Mouse (Mus musculus): ENCODE data around the gene Blm.

DNA sequence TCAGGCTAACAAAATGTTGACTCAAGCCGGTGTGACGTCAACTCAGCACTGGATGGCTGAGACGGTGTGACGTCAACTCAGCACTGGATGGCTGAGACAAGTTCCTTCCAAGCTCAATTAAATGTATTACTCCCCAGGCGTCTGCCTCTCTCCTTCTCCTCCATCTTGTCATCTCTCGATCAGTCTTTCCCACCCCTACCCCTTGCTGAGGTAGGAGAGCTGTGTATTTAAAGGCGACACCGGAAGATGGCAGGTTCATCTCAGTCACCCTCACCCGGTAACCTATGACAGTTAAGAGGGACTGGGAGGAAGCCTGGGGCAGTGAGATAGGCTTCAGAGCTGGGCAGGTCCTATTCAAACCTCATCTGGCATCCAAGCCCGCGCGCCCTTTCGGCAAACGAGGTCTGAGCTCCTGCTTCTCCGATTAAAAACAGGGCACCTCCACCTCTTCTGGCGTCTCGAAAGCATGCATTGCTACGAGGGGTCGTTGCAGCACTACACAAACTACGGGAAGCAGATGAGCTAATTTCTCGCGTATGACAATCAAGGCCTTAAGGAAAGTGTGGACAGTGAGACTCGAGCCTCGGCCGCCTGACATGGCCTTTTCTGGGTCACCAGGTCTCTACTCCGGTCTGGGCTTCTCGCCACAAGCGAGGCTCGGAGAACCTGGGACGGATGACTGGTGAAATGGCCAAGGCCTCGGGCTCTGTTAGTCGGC, 469 bp downstream of the Blm start:
- TF ChIP-seq CTCF (IDR thresholded peaks at IDR 0.05; ENCODE audit: low read depth) = no peak
- TF ChIP-seq EP300 (IDR thresholded peaks at IDR 0.05; ENCODE audit: low read depth) = no peak

Measured in heart, postnatal 0 days (tissue).